Comparison of ENCODE assay signal across 8 mouse cellular contexts in genomic region chr8:118850381-118850780, GRCm38 (mm10).
DNase-seq lines count a peak whose midpoint lies in the region; ATAC-seq lines count a peak whose summit lies in the region.

No protein-coding gene starts in this region.

- H3K36me3 ChIP-seq in liver, embryonic 13.5 days, result no peaks in the 10 kb centered on the region

- H3K9me3 ChIP-seq in liver, embryonic 13.5 days (replicated peaks), result no peaks in the 10 kb centered on the region; the same call in 1 of the 2 replicates

- no peak for ATAC-seq in liver, embryonic 13.5 days (ENCODE audit: low read depth)
- no peak for ATAC-seq in megakaryocyte, adult 5-6 weeks (ENCODE audit: poor library complexity, severe bottlenecking)

- H3K4me2 ChIP-seq in liver, embryonic 13.5 days, result no peak overlapping the region

- H3K9ac ChIP-seq in liver, embryonic 13.5 days, result no peak overlapping the region

- H3K27ac ChIP-seq in liver, embryonic 13.5 days, result no peak overlapping the region

- DNase-seq in 3134 (ENCODE audit: extremely low read depth, insufficient read length, low spot score), result peak; percentile 5
- peak; percentile 95 for DNase-seq in ES-CJ7 (ENCODE audit: low read depth, low spot score)
- DNase-seq in cerebellum, postnatal 10 days, result peak; percentile 91 to 92
- DNase-seq in gastrocnemius, adult 18-20 months (ENCODE audit: low spot score), result peak; percentile 68
- DNase-seq in kidney, postnatal 10 days, result peak; percentile 70
- DNase-seq in liver, embryonic 13.5 days, result peak; percentile 18
- peak; percentile 65 for DNase-seq in right cerebral cortex, postnatal 14 days

- H3K4me1 ChIP-seq in liver, embryonic 13.5 days (replicated peaks), result no peaks in the 10 kb centered on the region

- WGBS in liver, embryonic 13.5 days (ENCODE audit: insufficient replicate concordance), result 13% methylated on average over 6 of the region's 6 CpGs

- H3K4me3 ChIP-seq in liver, embryonic 13.5 days (replicated peaks), result no peak overlapping the region

- H3K27me3 ChIP-seq in liver, embryonic 13.5 days, result no peaks in the 10 kb centered on the region

Comparison
In these comparisons a context has a peak if more than half of its experiments do, and no peak if none do; other contexts are left out.
1. DNase-seq: peak in every context shown above with its lines; median percentile 95 in ES-CJ7; 92 in cerebellum, postnatal 10 days; 70 in kidney, postnatal 10 days; 68 in gastrocnemius, adult 18-20 months; 65 in right cerebral cortex, postnatal 14 days; 18 in liver, embryonic 13.5 days; 5 in 3134.